Mouse (Mus musculus) gastrocnemius, postnatal 14 days (tissue): ENCODE measurements around the gene Rag2. TPM values are rescaled to one million over a fixed set of nuclear protein-coding genes. Genes with fewer than 3 reads are reported as not detected.

Experiments used
- DNase-seq: peaks from one replicate; pipeline ENCODE4 v3.0.0; 2021; ENCODE audit warnings: mixed read lengths
- intact Hi-C: fragments of 180-260 bp; cut with DNase I; formaldehyde crosslinking; loops from one replicate; pipeline ENCODE4 v1.15.1; 2025; ENCODE audit warnings: low total_unique reads
- total RNA-seq, 2 experiments: library from RNA; stranded (reverse); gene quantifications; 2 replicates each; pipeline ENCODE4 v1.2.3; 2021

The Rag2 gene
- total RNA-seq, 2 experiments from 2014 or later = not detected

- DNase-seq = peak; percentile 91
- intact Hi-C loops = no loop called here
Measured at GRCm38 (mm10) chr2:101678236-101679021, 53.9 kb downstream of the Rag2 start, which contains the start of gene Traf6. TSS of gene Traf6 (plus strand) at chr2:101678429.

GRCm38 (mm10) chr2:101679164-101679784 lies 54.8 kb downstream of the Rag2 start:
- intact Hi-C loops = no loop called here
- no peak for DNase-seq

Other genes starting within 250 kb of the Rag2 start
- gene Rag1, start 24.8 kb downstream of the Rag2 start, total RNA-seq = under 1 TPM; 0.04 to 0.10 TPM
- 10 to 100 TPM; 52.8 to 55.1 TPM for gene B230118H07Rik, start 24.8 kb downstream of the Rag2 start, total RNA-seq
- 10 to 100 TPM in 1 of 2 experiments, 1 to 10 TPM in 1; 9.6 to 10.1 TPM for gene Traf6, start 53.7 kb downstream of the Rag2 start, total RNA-seq